Mouse (Mus musculus) stomach, embryonic 15.5 days (tissue): ENCODE measurements around the gene Ptbp1. TPM values are rescaled to one million over a fixed set of nuclear protein-coding genes. Genes with fewer than 3 reads are reported as not detected.

Source experiments
- ATAC-seq: fragments of 200-750 bp; cut with Nextera tagmentation; 2 replicates; pipeline ENCODE4 v1.8.0; 2017; ENCODE audit warnings: low read depth, moderate number of reproducible peaks, moderate TSS enrichment; ENCODE audit not compliant: insufficient read depth, low FRiP score
- H3K27ac ChIP-seq: fragments of 300-500 bp; sonication (generic); 2 replicates; pipeline ENCODE4 v1.5.1; 2015; ENCODE audit warnings: mild to moderate bottlenecking, inconsistent platforms
- H3K27me3 ChIP-seq: fragments of 300-500 bp; sonication (generic); replicated peaks from 2 replicates; pipeline ENCODE4 v1.6.1; 2015; ENCODE audit warnings: inconsistent platforms
- H3K36me3 ChIP-seq: fragments of 300-500 bp; sonication (generic); 2 replicates; pipeline ENCODE4 v1.6.1; 2015; ENCODE audit warnings: inconsistent platforms
- H3K4me1 ChIP-seq: fragments of 300-500 bp; sonication (generic); 2 replicates; pipeline ENCODE4 v1.6.1; 2015; ENCODE audit warnings: inconsistent platforms
- H3K4me2 ChIP-seq: fragments of 300-500 bp; sonication (generic); 2 replicates; pipeline ENCODE4 v1.6.1; 2015; ENCODE audit warnings: mild to moderate bottlenecking, inconsistent platforms
- H3K4me3 ChIP-seq: fragments of 300-500 bp; sonication (generic); replicated peaks from 2 replicates; pipeline ENCODE4 v1.5.1; 2015; ENCODE audit warnings: inconsistent platforms
- H3K9ac ChIP-seq: fragments of 300-500 bp; sonication (generic); 2 replicates; pipeline ENCODE4 v1.6.1; 2015; ENCODE audit warnings: inconsistent platforms
- H3K9me3 ChIP-seq: fragments of 300-500 bp; sonication (generic); 2 replicates; pipeline ENCODE4 v1.6.1; 2016; ENCODE audit warnings: inconsistent platforms
- WGBS: fragments of 180-500 bp; shearing (Covaris S2); methylation state at CpG from one replicate; pipeline ENCODE4 v1.1.7; 2015; 5-methylcytosine and 5-hydroxymethylcytosine counted together
- polyA plus RNA-seq: library from polyadenylated mRNA; unstranded; fragments of >200 nt; fragmentation: Nextera tagmentation; extraction: Ambion mirVana; gene quantifications from 2 replicates; pipeline ENCODE4 v1.2.1, GENCODE M21; 2015

Gene Ptbp1
- polyA plus RNA-seq, 1 experiment from 2014 or later = 295 TPM

DNA sequence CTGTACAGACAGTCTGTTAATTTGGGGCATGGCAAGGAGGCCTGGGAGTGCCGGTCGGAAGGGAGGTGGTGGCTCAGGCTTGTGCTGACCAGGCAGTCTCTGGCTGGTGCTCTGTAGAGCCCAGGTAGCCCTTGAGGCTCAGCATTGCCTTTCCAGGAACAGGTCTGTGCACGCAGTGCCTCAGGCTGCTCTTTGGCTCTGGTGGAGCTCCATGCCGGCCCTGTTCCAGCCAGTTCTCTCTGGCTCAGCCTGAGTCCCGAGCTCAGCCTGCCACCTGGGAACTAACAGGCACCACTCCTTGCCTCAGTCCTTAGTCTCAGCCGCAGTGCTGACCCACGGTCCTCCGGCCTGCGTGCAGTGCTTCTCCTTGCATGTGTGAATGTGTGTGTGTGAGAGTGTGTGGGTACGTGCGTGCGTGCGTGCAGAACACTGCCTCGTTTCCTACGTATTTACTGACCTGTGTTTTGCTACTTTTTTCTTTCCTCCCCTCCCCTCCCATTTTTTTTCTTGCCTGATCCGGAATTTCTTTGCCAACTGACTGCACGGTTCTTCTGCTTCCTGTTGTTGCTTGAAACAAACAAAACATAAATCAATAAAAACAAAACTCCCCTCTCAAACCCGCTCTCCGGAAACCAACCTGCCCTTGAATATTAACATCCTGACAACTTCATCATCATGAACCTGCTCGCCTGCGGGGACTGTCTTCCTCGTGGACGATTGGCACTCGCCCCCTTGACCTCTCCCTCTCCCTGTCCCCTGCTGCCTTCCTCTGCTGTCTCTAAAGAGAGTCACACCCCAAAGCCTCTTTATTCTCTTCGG lies 7.2 kb downstream of the Ptbp1 start:
- Histone ChIP-seq H3K4me1 (peaks cover 40% of the 10 kb centered on the region), H3K36me3 (peaks cover 64% of the 10 kb centered on the region), H3K9ac (no peak overlapping the region), H3K9me3 (no peaks in the 10 kb centered on the region), H3K4me3 (no peak overlapping the region), H3K27me3 (no peaks in the 10 kb centered on the region), H3K4me2 (no peak overlapping the region), H3K27ac (no peak overlapping the region)
- ATAC-seq = no peak
- WGBS = 71% methylated on average over 25 of the region's 25 CpGs

DNA sequence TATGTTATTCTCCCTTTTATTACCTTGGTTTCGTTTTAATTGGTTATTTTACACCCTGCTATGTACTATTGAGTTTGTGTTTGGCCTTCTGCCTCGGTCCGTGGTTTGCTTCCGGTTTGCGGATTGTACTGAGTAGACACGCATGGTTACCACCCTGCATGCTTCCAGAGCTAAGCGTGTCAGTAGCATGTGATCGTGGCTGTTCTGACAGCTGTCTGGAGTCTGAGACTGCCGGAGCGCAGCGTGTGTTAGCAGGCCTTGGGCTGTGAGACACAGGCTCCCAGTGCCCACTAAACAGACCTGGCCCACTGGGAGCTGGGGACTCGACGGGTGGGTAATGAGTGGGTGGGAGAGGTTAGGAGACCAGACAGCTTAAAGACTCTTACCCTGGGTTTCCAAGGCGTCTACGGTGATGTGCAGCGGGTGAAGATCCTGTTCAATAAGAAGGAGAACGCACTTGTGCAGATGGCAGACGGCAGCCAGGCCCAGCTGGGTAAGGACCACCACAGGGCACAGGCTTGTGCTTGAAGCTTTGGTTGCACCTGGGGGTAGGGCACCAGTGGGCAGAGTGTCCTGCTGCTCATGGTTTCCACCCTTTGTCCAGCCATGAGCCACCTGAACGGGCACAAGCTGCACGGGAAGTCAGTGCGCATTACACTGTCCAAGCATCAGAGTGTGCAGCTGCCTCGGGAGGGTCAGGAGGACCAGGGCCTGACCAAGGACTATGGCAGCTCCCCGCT lies 8.0 kb downstream of the Ptbp1 start:
- Histone ChIP-seq H3K9ac (no peak overlapping the region), H3K4me3 (no peak overlapping the region), H3K4me2 (no peak overlapping the region), H3K36me3 (peaks cover 64% of the 10 kb centered on the region), H3K4me1 (peaks cover 32% of the 10 kb centered on the region), H3K9me3 (no peaks in the 10 kb centered on the region), H3K27ac (no peak overlapping the region), H3K27me3 (no peaks in the 10 kb centered on the region)
- no peak for ATAC-seq
- 86% methylated on average over 23 of the region's 23 CpGs for WGBS

DNA sequence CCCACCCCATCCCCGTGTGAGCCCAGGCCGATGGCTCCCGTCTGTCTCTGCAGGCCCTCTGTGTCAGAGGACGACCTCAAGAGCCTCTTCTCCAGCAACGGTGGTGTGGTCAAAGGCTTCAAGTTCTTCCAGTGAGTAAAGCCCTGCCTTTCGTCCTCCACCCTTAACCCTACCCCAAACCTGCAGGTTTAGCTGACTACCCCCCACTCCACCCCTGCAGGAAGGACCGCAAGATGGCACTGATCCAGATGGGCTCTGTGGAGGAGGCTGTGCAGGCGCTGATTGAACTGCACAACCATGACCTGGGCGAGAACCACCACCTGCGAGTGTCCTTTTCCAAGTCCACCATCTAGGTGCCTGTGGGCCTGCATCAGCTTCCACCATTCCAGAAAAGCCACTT lies 8.7 kb downstream of the Ptbp1 start:
- WGBS = 61% methylated on average over 10 of the region's 10 CpGs
- no peak overlapping the region for H3K4me2 ChIP-seq
- ATAC-seq = no peak
- H3K4me1 ChIP-seq = peaks cover 25% of the 10 kb centered on the region
- no peaks in the 10 kb centered on the region for H3K9me3 ChIP-seq
- H3K27me3 ChIP-seq = no peaks in the 10 kb centered on the region
- H3K9ac ChIP-seq = no peak overlapping the region
- no peak overlapping the region for H3K4me3 ChIP-seq
- no peak overlapping the region for H3K27ac ChIP-seq
- H3K36me3 ChIP-seq = peaks cover 64% of the 10 kb centered on the region

DNA sequence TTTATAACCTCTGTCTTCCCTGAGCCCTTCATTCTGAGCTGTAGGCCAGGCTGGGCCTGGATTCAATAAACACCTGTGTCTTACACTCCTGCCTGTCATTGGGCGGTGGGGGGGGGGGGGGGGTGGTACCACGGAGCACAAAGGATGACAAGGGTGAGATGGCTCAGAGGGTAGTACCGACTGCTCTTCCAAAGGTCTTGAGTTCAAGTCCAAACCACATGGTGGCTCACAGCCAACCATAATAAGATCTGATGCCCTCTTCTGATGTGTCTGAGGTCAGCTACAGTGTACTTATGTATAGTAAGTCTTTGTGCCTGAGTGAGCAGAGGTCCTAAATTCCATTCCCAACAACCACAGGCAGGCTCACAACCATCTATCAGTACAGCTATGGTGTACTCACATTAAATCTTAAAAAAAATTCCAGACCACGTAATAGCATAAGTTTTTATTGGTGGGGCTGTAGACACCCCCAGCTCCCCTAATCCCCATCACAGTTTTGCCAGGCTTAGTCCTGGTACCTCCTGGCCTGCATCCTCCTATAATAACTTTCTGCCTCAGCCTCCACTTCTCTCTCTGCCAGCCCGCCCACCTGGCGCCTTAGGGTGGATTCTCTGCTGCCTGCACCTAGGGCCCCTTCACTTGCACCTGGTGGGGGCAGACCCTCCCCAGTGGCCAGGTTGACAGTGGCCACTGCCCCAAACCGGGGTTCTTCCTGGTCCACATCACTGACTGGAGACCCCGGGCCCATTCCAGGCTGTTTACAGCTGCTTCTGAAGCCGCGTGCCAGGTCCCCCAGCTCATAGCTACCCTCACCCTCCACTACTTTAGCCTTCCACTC lies 10.3 kb downstream of the Ptbp1 start:
- Histone ChIP-seq H3K9me3 (no peaks in the 10 kb centered on the region), H3K4me1 (peaks cover 10% of the 10 kb centered on the region; the same call in 1 of the 2 replicates), H3K4me2 (no peak overlapping the region), H3K27me3 (no peaks in the 10 kb centered on the region), H3K4me3 (no peak overlapping the region), H3K36me3 (peaks cover 54% of the 10 kb centered on the region), H3K9ac (no peak overlapping the region), H3K27ac (no peak overlapping the region)
- WGBS = 47% methylated on average over 10 of the region's 10 CpGs
- no peak for ATAC-seq

DNA sequence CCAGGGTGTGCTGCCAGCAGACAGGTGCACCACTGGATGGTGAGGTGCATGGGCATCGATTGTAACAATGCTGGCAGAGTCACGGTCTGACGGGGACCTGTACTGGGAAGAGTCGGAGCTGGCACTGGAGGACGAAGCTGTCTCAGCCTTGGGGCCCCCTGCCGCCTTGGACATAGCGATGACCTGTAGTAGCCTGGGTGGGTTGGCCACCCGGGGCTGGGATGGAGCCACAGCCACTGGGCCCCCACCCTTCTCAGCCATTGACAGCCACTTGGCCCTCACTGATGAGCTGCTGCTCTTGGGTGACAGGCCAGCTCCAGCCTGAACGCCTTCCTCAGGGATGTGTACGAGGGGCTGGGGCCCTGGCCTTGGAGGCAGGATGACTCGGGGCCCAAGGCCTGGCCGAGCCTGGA lies 11.0 kb downstream of the Ptbp1 start:
- Histone ChIP-seq H3K27ac (no peak overlapping the region; the same call in 1 of the 2 replicates), H3K4me2 (no peak overlapping the region), H3K4me3 (no peak overlapping the region), H3K4me1 (peaks cover 10% of the 10 kb centered on the region; the same call in 1 of the 2 replicates), H3K9me3 (no peaks in the 10 kb centered on the region), H3K9ac (no peak overlapping the region), H3K36me3 (peaks cover 47% of the 10 kb centered on the region), H3K27me3 (no peaks in the 10 kb centered on the region)
- WGBS = 53% methylated on average over 12 of the region's 12 CpGs
- 0 out of 2 replicates have a peak, but pooled peaks have one; percentile 7 for ATAC-seq

DNA sequence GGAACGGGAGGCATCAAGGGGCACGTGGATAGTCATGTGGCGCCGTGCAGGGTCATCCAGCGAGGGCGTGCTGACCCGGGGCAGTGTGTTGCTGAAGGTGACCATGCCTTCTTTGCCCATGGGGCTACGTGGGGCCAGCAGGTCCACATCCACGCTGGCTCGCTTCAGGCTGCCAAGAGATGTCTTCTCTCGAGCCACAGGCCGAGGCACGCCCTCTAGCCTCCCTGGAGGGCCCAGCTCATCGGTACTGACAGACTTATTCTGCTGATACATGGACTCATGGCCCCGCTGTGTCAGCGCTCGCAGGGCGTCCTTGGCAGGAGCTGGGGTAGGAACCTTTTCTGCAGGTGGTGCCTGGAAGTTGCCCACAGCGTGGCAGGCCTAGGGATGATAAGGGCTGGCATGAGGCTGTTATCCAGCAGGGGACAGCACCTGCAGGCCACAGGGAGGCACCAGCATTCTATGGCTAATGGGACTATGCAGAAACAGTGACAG lies 11.6 kb downstream of the Ptbp1 start:
- H3K27me3 ChIP-seq = no peaks in the 10 kb centered on the region
- H3K27ac ChIP-seq = no peak overlapping the region; the same call in 1 of the 2 replicates
- no peak overlapping the region for H3K4me3 ChIP-seq
- no peak for ATAC-seq
- no peak overlapping the region for H3K4me2 ChIP-seq
- peaks cover 41% of the 10 kb centered on the region for H3K36me3 ChIP-seq
- H3K4me1 ChIP-seq = peaks cover 4% of the 10 kb centered on the region; the same call in 1 of the 2 replicates
- WGBS = 65% methylated on average over 19 of the region's 19 CpGs
- no peak overlapping the region for H3K9ac ChIP-seq
- no peaks in the 10 kb centered on the region for H3K9me3 ChIP-seq

DNA sequence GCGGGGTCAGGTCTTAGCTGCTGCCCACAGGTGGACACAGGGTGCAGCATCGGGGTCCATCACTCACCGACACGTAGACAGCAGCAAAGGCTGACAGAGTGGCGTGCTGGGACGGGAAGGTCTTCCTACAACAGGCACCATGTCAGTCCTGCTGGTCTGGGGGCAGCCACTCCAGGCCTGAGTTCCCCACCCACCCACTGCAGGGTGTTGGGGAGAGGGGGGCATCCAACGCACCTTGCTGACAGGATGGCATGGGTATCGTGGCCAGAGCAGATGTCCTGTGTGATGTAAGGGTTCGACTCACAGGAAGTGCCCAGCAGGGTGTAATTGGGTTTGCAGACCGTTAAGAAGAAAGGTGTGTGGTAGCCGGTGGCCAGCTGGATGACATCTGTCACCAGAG lies 12.4 kb downstream of the Ptbp1 start:
- 72% methylated on average over 11 of the region's 11 CpGs for WGBS
- peaks cover 3% of the 10 kb centered on the region; the same call in 1 of the 2 replicates for H3K4me1 ChIP-seq
- ATAC-seq = no peak; the same call in 1 of the 2 replicates
- no peak overlapping the region for H3K9ac ChIP-seq
- no peak overlapping the region for H3K4me3 ChIP-seq
- H3K27me3 ChIP-seq = no peaks in the 10 kb centered on the region
- no peak overlapping the region for H3K27ac ChIP-seq
- no peaks in the 10 kb centered on the region for H3K9me3 ChIP-seq
- no peak overlapping the region for H3K4me2 ChIP-seq
- H3K36me3 ChIP-seq = peaks cover 33% of the 10 kb centered on the region

DNA sequence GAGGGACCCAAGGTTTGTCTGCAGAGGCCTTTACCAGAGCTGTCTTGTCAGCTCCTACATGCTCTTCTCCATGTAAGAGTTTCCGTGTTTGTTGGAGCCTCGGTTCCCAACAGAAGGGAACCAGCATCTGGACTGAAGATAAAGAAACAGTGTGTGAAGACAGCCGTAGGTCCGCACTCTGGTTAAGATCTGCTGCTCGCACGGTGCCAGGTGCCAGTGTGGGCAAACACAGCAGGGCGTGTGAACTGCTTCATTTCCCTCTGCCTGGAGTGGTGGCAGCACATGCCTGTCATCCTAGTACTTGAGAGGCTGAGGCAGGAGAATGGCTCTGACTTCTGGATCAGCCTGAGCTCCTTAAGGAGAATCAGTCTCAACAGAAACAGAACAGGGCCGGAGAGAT lies 17.6 kb downstream of the Ptbp1 start:
- no peaks in the 10 kb centered on the region for H3K9me3 ChIP-seq
- no peak overlapping the region for H3K27ac ChIP-seq
- H3K4me3 ChIP-seq = no peak overlapping the region
- ATAC-seq = no peak
- no peak overlapping the region for H3K9ac ChIP-seq
- WGBS = 87% methylated on average over 8 of the region's 8 CpGs
- no peak overlapping the region for H3K4me2 ChIP-seq
- H3K4me1 ChIP-seq = peaks cover 14% of the 10 kb centered on the region; the same call in 1 of the 2 replicates
- no peaks in the 10 kb centered on the region for H3K36me3 ChIP-seq
- H3K27me3 ChIP-seq = no peaks in the 10 kb centered on the region

DNA sequence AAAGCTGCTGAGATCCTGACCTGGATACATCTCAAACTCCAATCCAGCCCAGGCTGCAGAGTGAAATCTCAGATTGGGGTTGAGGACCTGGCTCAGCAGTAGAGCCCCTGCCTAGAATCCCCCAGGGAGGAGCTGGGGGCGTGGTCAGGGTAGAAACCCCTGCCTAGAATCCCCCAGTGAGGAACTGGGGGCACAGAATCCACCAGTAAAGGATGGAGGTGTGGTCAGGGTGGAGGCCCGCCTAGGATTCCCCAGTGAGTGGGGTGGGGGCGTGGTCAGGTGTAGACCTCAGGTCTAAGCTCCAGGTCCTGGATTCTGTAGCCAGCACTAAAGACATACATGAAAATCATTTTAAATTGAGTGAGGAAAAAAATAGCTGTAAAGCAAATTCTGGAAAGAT lies 18.6 kb downstream of the Ptbp1 start:
- Histone ChIP-seq H3K4me2 (peak overlapping the region; percentile 99), H3K9ac (no peak overlapping the region), H3K27me3 (no peaks in the 10 kb centered on the region), H3K4me3 (no peak overlapping the region), H3K27ac (no peak overlapping the region), H3K9me3 (no peaks in the 10 kb centered on the region), H3K4me1 (peaks cover 23% of the 10 kb centered on the region; the same call in 1 of the 2 replicates), H3K36me3 (no peaks in the 10 kb centered on the region)
- ATAC-seq = no peak
- 47% methylated on average over 3 of the region's 3 CpGs for WGBS

DNA sequence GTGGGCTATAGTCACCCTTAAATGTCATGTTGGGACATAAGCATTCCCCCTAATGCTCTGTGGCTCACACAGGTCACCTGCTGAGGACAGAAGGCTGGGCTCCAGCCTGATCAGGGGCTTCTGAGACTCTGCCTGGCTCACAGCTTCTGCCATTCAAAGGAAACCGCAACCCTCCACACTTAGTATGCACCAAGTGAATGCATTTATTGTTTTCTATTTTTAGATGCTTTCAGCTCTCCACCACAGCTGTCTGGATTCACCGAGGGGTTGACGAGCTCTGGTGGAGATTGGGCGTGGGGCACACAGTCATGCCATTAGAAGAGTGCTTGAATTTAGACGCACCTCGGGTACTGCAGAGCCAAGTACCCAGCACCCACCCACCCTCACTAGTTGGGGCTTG lies 19.1 kb downstream of the Ptbp1 start:
- peak overlapping the region; percentile 70 for H3K4me3 ChIP-seq
- ATAC-seq = no peak
- no peaks in the 10 kb centered on the region for H3K36me3 ChIP-seq
- peaks cover 23% of the 10 kb centered on the region; the same call in 1 of the 2 replicates for H3K4me1 ChIP-seq
- H3K27me3 ChIP-seq = no peaks in the 10 kb centered on the region
- H3K9ac ChIP-seq = no peak overlapping the region
- peak overlapping the region; percentile 99 for H3K4me2 ChIP-seq
- H3K27ac ChIP-seq = no peak overlapping the region
- H3K9me3 ChIP-seq = no peaks in the 10 kb centered on the region
- 13% methylated on average over 6 of the region's 6 CpGs for WGBS

DNA sequence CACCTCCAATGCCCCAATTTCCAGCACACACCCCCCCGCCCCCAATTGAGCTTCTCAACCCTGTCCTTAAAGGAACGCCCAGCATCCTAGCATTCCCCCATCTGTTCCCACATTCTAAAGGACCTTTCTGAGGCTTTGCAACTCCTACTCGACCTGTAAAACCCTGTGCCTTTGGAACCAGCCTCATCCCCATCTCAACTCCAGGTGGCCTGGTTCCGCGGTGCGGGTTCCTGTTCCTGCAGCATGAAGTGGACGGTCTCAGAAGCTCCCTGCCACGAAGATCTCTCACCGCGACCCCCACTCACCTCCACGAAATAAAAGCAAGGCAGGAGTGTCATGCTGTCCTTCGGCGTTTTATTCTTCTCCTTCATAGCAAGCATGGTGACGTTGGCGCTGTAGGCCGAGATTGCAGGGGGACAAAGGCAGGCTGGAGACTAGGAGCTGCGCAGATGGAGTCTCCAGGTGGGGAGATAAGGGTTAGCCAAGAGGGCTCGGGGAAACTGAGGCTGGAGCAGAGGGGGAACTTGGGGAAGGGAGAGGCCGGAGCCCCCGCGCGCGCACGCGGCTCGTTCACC lies 19.6 kb downstream of the Ptbp1 start:
- ATAC-seq = no peak

More for the DNA sequence above, 19.6 kb downstream of the Ptbp1 start:
- WGBS = 2% methylated on average over 26 of the region's 26 CpGs
- H3K4me1 ChIP-seq = peaks cover 23% of the 10 kb centered on the region; the same call in 1 of the 2 replicates
- H3K27ac ChIP-seq = 0 out of 2 replicates have a peak overlapping the region, but pooled peaks have one; percentile 40
- peak overlapping the region; percentile 70 for H3K4me3 ChIP-seq
- H3K9me3 ChIP-seq = no peaks in the 10 kb centered on the region
- peak overlapping the region; percentile 99 for H3K4me2 ChIP-seq
- H3K27me3 ChIP-seq = no peaks in the 10 kb centered on the region
- H3K36me3 ChIP-seq = no peaks in the 10 kb centered on the region
- H3K9ac ChIP-seq = peak overlapping the region; percentile 69
